Mouse (Mus musculus) small intestine, adult 2 months (tissue): ENCODE data around the gene Spns2. TPM values are rescaled to one million over a fixed set of nuclear protein-coding genes. Genes with fewer than 3 reads are reported as not detected.

Experiments
- H3K27ac ChIP-seq: fragments of 200-500 bp; 2 replicates; pipeline ENCODE4 v1.5.1; 2012; ENCODE audit warnings: low read depth, low read length, control low read depth, inconsistent platforms; ENCODE audit not compliant: insufficient read depth
- H3K27me3 ChIP-seq: fragments of 200-500 bp; 2 replicates; pipeline ENCODE4 v1.6.1; 2012; ENCODE audit warnings: mild to moderate bottlenecking, moderate library complexity, low read length, inconsistent platforms; ENCODE audit not compliant: control insufficient read depth, insufficient read depth
- H3K36me3 ChIP-seq: fragments of 200-500 bp; 2 replicates; pipeline ENCODE4 v1.6.1; 2012; ENCODE audit warnings: mild to moderate bottlenecking, low read length, control low read depth, inconsistent platforms; ENCODE audit not compliant: control insufficient read depth, insufficient read depth
- H3K4me1 ChIP-seq: fragments of 200-500 bp; 2 replicates; pipeline ENCODE4 v1.6.1; 2012; ENCODE audit warnings: low read length, inconsistent platforms, mixed read lengths; ENCODE audit not compliant: control insufficient read depth, insufficient read depth, insufficient read length
- H3K4me3 ChIP-seq: fragments of 200-500 bp; 2 replicates; pipeline ENCODE4 v1.5.1; 2012; ENCODE audit warnings: low read depth, mild to moderate bottlenecking, control low read depth, inconsistent platforms, low read length, moderate library complexity
- CTCF ChIP-seq: fragments of 200-500 bp; IDR thresholded peaks from 2 replicates; pipeline ENCODE4 v1.5.1; 2012; ENCODE audit warnings: low read depth, mild to moderate bottlenecking, control low read depth, inconsistent platforms, low read length, moderate library complexity, mixed read lengths; ENCODE audit not compliant: insufficient replicate concordance, insufficient read length; ENCODE audit errors: extremely low read depth
- POLR2A ChIP-seq: fragments of 200-500 bp; IDR thresholded peaks from 2 replicates; pipeline ENCODE4 v1.6.1; 2012; ENCODE audit warnings: low read depth, mild to moderate bottlenecking, control low read depth, inconsistent platforms, low read length, moderate library complexity
- WGBS: fragments of 180-500 bp; shearing (Covaris S2); methylation state at CpG from one replicate; pipeline ENCODE4 v1.1.7; 2018; 5-methylcytosine and 5-hydroxymethylcytosine counted together
- polyA plus RNA-seq: library from polyadenylated mRNA; depleted of rRNA; stranded (reverse); fragments of >200 nt; gene quantifications from 2 replicates; pipeline ENCODE4 v1.2.3, GENCODE M21; 2012

The Spns2 gene
- polyA plus RNA-seq, 1 experiment, result 77.7 TPM

GRCm38 (mm10) chr11:72491130-72491960 is 1.6 kb upstream of the Spns2 start:
- no peak for TF ChIP-seq POLR2A
- Histone ChIP-seq H3K4me1 (peaks cover 19% of the 10 kb centered on the region), H3K36me3 (no peaks in the 10 kb centered on the region), H3K27me3 (0 out of 2 replicates have a peak, but pooled peaks cover 3% of the 10 kb centered on the region), H3K27ac (no peak overlapping the region), H3K4me3 (no peak overlapping the region)
- 66% methylated on average over 15 of the region's 15 CpGs for WGBS

- Histone ChIP-seq H3K27ac (no peak overlapping the region), H3K4me1 (peaks cover 10% of the 10 kb centered on the region), H3K36me3 (no peaks in the 10 kb centered on the region), H3K27me3 (0 out of 2 replicates have a peak, but pooled peaks cover 3% of the 10 kb centered on the region), H3K4me3 (peak overlapping the region; percentile 69)
- TF ChIP-seq CTCF (no peak), POLR2A (no peak)
- under 1% methylated on average over 42 of the region's 42 CpGs for WGBS
Measured at GRCm38 (mm10) chr11:72489397-72489796, 307 bp downstream of the Spns2 start.

GRCm38 (mm10) chr11:72488753-72489271 is 892 bp downstream of the Spns2 start:
- Histone ChIP-seq H3K4me3 (peak overlapping the region; percentile 69), H3K27ac (no peak overlapping the region), H3K27me3 (0 out of 2 replicates have a peak, but pooled peaks cover 3% of the 10 kb centered on the region), H3K36me3 (no peaks in the 10 kb centered on the region), H3K4me1 (peaks cover 11% of the 10 kb centered on the region)
- WGBS, result under 1% methylated on average over 38 of the region's 38 CpGs
- TF ChIP-seq CTCF (no peak), POLR2A (no peak)

GRCm38 (mm10) chr11:72487739-72488138 is 2.0 kb downstream of the Spns2 start:
- Histone ChIP-seq H3K4me3 (peak overlapping the region; percentile 21; the same call in 1 of the 2 replicates), H3K27ac (no peak overlapping the region), H3K27me3 (0 out of 2 replicates have a peak, but pooled peaks cover 3% of the 10 kb centered on the region), H3K36me3 (no peaks in the 10 kb centered on the region), H3K4me1 (peaks cover 14% of the 10 kb centered on the region)
- TF ChIP-seq POLR2A (no peak), CTCF (no peak)
- WGBS, result 87% methylated on average over 2 of the region's 2 CpGs

GRCm38 (mm10) chr11:72487171-72487570 is 2.5 kb downstream of the Spns2 start:
- Histone ChIP-seq H3K36me3 (no peaks in the 10 kb centered on the region), H3K4me3 (no peak overlapping the region), H3K4me1 (peaks cover 19% of the 10 kb centered on the region), H3K27ac (no peak overlapping the region), H3K27me3 (0 out of 2 replicates have a peak, but pooled peaks cover 3% of the 10 kb centered on the region)
- 72% methylated on average over 5 of the region's 5 CpGs for WGBS
- TF ChIP-seq POLR2A (no peak), CTCF (no peak)

GRCm38 (mm10) chr11:72485960-72486359 is 3.7 kb downstream of the Spns2 start:
- Histone ChIP-seq H3K27me3 (0 out of 2 replicates have a peak, but pooled peaks cover 3% of the 10 kb centered on the region), H3K27ac (no peak overlapping the region), H3K4me1 (peaks cover 26% of the 10 kb centered on the region), H3K36me3 (no peaks in the 10 kb centered on the region), H3K4me3 (no peak overlapping the region)
- TF ChIP-seq POLR2A, result no peak
- no peak for TF ChIP-seq CTCF
- WGBS, result 81% methylated on average over 11 of the region's 11 CpGs

- H3K36me3 ChIP-seq, result no peaks in the 10 kb centered on the region
- peak overlapping the region; percentile 13; the same call in 1 of the 2 replicates for H3K27ac ChIP-seq
- H3K27me3 ChIP-seq, result 0 out of 2 replicates have a peak, but pooled peaks cover 3% of the 10 kb centered on the region
- H3K4me3 ChIP-seq, result no peak overlapping the region
- WGBS, result 74% methylated on average over 5 of the region's 5 CpGs
- TF ChIP-seq CTCF (no peak), POLR2A (no peak)
- peaks cover 26% of the 10 kb centered on the region for H3K4me1 ChIP-seq
Measured at GRCm38 (mm10) chr11:72485157-72485556, 4.5 kb downstream of the Spns2 start.
